Mouse (Mus musculus): ENCODE measurements around the gene Lipc. TPM values are rescaled to one million over a fixed set of nuclear protein-coding genes. Genes with fewer than 3 reads are reported as not detected.

Lipc gene
- polyA plus RNA-seq, 2 experiments = 0.38 TPM; not detected in 1

DNA sequence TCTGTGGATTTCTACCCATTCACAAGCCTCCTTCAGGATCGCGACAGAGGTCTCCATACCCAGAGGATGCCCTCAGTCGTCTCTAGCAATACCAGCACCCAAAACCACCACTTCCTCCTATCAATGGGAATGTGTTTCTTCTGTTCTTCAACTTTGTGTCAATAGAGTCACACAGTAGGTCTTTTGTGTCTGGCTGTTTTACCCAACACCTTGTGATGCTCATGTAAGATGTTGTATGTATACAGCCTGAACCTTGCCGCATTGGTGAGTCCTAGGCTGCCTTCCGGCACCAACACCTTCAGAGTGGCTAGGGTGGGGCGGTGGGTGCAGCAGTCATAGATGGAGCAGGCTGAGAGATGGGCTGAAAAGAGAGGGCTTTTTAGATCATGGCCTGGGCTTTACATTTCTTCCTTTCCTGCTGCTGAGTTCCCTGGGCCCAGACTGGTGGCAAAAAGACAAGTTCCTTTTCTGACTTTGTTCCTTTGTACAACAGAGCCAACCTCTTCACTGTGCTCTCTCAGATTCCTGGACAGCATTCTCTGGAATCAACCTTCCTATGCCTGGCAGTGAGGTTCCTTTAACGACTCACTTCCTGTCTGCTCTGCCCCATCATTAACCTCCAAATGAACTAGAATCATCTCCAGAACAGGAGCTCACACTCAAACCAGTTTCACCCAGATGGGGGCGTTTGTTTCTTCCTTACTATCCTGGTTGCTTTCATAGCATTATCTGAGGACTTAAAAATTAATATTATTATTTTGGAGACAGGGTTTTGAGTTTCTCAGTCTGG lies 110.4 kb downstream of the Lipc start:
- no peak for TF ChIP-seq POLR2A (IDR thresholded peaks at IDR 0.05; ENCODE audit: borderline replicate concordance, extremely low read depth, insufficient read depth, insufficient read length)
- no peaks in the 10 kb centered on the region for H3K36me3 ChIP-seq (ENCODE audit: control insufficient read depth, insufficient read depth, low read length)
- no peaks in the 10 kb centered on the region for H3K27me3 ChIP-seq (ENCODE audit: control insufficient read depth, insufficient read depth, low read length)
- ATAC-seq (ENCODE audit: low FRiP score, low read depth) = no peak
- no peak overlapping the region for H3K4me2 ChIP-seq (replicated peaks; ENCODE audit: low read depth, low read length, severe bottlenecking)
- no peak for DNase-seq (ENCODE audit: low spot score)
- no peak overlapping the region for H3K27ac ChIP-seq (replicated peaks; ENCODE audit: low read depth, low read length)
- peaks cover 5% of the 10 kb centered on the region; the same call in 1 of the 2 replicates for H3K4me1 ChIP-seq (ENCODE audit: control insufficient read depth, insufficient read depth, low read length)
- no peaks in the 10 kb centered on the region for H3K9me3 ChIP-seq (ENCODE audit: control insufficient read depth, low read length)
- WGBS = 76% methylated on average over 8 of the region's 8 CpGs
- H3K9ac ChIP-seq (ENCODE audit: low read depth, low read length, severe bottlenecking) = no peak overlapping the region
- H3K4me3 ChIP-seq (replicated peaks; ENCODE audit: low read length) = no peak overlapping the region

DNA sequence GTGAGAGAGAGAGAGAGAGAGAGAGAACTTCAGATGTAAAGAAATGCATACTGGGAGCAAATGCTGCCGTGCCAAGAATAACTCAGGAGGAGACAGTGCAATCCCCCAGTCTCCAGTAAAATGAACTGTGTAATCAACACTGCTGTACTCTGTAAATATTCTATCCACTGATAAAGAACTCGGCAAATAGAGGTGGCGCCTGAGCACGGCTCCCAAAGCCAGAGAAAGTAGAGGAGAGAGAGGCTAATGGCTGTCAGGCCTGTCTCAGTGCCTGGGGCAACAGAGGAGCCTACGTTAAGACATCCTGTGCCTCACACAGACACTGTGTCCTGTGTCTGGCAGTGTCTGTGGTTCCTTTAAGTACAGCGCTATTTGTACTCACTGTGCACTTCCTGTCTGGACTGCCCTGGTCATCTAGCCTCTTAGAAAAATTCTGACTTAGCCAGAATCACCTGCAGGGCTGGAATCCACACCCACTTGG lies 111.1 kb downstream of the Lipc start:
- no peak for ATAC-seq (ENCODE audit: low FRiP score, low read depth)
- WGBS = 40% methylated on average over 6 of the region's 6 CpGs
- DNase-seq (ENCODE audit: low spot score) = no peak
- Histone ChIP-seq H3K4me2 (replicated peaks; ENCODE audit: low read depth, low read length, severe bottlenecking) (no peak overlapping the region), H3K4me3 (replicated peaks; ENCODE audit: low read length) (no peak overlapping the region), H3K27me3 (ENCODE audit: control insufficient read depth, insufficient read depth, low read length) (no peaks in the 10 kb centered on the region), H3K36me3 (ENCODE audit: control insufficient read depth, insufficient read depth, low read length) (no peaks in the 10 kb centered on the region), H3K9me3 (ENCODE audit: control insufficient read depth, low read length) (no peaks in the 10 kb centered on the region), H3K4me1 (ENCODE audit: control insufficient read depth, insufficient read depth, low read length) (peaks cover 5% of the 10 kb centered on the region; the same call in 1 of the 2 replicates), H3K27ac (replicated peaks; ENCODE audit: low read depth, low read length) (no peak overlapping the region; the same call in 1 of the 2 replicates), H3K9ac (ENCODE audit: low read depth, low read length, severe bottlenecking) (0 out of 2 replicates have a peak overlapping the region, but pooled peaks have one; percentile 12)
- no peak for TF ChIP-seq POLR2A (IDR thresholded peaks at IDR 0.05; ENCODE audit: borderline replicate concordance, extremely low read depth, insufficient read depth, insufficient read length)

DNA sequence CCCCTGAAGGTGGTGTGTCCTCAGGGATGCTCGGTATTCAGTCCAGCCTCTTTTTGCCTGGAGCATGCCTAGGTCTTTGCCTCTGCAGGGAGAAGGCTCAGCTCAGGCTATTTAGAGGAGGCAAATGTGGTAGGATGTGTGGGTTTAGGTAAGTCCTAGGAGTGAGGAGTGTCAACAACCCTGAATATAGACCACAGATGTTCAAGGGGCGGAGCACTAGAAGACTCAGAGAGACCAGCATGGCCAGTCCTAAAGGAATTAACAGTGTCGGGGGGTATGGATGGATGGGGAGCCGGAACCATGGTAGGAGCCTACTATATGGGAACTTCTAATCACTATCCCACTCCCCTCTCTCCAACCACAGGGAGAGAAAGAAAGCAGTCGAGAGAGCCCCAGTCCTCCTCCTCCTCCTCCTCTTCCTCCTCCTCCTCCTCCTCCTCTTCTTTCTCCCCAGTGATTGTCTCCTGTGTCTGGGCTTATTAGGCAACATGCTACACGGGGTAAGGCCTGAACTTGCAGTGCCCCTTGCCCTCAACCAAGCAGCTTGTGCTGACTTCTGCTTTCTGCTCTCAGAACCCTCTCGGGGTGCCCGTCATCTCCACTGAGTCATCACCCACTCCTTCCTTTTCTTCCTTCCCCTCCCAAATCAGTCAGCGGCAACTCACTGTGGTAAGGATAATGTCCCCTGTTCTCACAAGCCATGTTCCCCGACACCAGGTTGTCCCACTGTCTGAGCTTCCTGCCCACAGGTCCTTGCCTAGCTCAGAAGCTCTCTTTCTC lies 113.7 kb downstream of the Lipc start:
- 84% methylated on average over 9 of the region's 10 CpGs for WGBS
- Histone ChIP-seq H3K27me3 (ENCODE audit: control insufficient read depth, insufficient read depth, low read length) (no peaks in the 10 kb centered on the region), H3K4me2 (replicated peaks; ENCODE audit: low read depth, low read length, severe bottlenecking) (no peak overlapping the region), H3K4me1 (ENCODE audit: control insufficient read depth, insufficient read depth, low read length) (peaks cover 5% of the 10 kb centered on the region; the same call in 1 of the 2 replicates), H3K27ac (replicated peaks; ENCODE audit: low read depth, low read length) (no peak overlapping the region), H3K4me3 (replicated peaks; ENCODE audit: low read length) (no peak overlapping the region), H3K9ac (ENCODE audit: low read depth, low read length, severe bottlenecking) (no peak overlapping the region), H3K9me3 (ENCODE audit: control insufficient read depth, low read length) (no peaks in the 10 kb centered on the region), H3K36me3 (ENCODE audit: control insufficient read depth, insufficient read depth, low read length) (no peaks in the 10 kb centered on the region)
- DNase-seq (ENCODE audit: low spot score) (no peak), ATAC-seq (ENCODE audit: low FRiP score, low read depth) (no peak)
- no peak for TF ChIP-seq POLR2A (IDR thresholded peaks at IDR 0.05; ENCODE audit: borderline replicate concordance, extremely low read depth, insufficient read depth, insufficient read length)

DNA sequence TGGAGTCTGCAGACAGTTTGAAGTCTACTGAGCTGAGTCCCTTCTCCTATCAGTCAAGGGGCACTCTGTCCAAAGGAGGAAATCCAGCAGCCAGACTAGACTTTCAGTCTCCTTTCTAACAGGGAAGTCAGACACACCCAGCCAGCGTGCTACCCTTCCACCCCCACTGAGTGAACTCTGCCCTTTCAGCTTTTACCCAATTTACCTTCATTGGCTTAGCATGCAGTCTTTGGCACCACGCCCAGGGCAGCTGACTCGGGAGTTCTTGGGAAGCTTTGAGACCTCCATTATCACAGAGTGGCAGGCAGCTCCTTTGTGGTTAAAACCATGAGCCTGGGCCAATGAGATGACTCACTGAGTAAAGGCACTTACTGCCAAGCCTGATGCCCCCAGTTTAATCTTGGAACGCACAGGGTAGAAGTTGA lies 117.3 kb downstream of the Lipc start:
- DNase-seq (ENCODE audit: low spot score) (no peak), ATAC-seq (ENCODE audit: low FRiP score, low read depth) (no peak)
- no peaks in the 10 kb centered on the region for H3K4me1 ChIP-seq (ENCODE audit: control insufficient read depth, insufficient read depth, low read length)
- no peaks in the 10 kb centered on the region for H3K36me3 ChIP-seq (ENCODE audit: control insufficient read depth, insufficient read depth, low read length)
- H3K4me2 ChIP-seq (replicated peaks; ENCODE audit: low read depth, low read length, severe bottlenecking) = no peak overlapping the region
- H3K27ac ChIP-seq (replicated peaks; ENCODE audit: low read depth, low read length) = no peak overlapping the region
- no peaks in the 10 kb centered on the region for H3K9me3 ChIP-seq (ENCODE audit: control insufficient read depth, low read length)
- TF ChIP-seq POLR2A (IDR thresholded peaks at IDR 0.05; ENCODE audit: borderline replicate concordance, extremely low read depth, insufficient read depth, insufficient read length) = no peak
- H3K4me3 ChIP-seq (replicated peaks; ENCODE audit: low read length) = no peak overlapping the region
- no peaks in the 10 kb centered on the region for H3K27me3 ChIP-seq (ENCODE audit: control insufficient read depth, insufficient read depth, low read length)
- H3K9ac ChIP-seq (ENCODE audit: low read depth, low read length, severe bottlenecking) = no peak overlapping the region
- WGBS = 28% methylated on average over 4 of the region's 4 CpGs

DNA sequence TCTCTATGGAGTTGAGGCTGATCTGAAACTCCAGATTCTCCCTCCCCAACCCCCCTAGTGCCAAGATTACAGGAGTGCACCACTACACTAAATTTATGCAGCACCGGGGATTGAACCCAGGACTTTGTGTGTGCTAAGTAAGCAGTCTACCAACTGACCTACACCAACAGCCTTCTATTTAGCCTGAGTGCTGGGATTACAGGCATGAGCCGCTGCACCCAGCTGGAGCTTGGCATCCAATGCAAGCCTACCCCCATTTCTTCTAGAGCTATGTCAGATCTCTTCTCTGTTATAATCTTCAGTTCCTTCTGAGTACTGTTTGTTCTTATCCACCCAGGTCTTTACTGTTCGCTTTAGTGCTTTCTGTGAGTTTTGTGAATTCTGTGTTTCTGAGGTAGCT lies 117.8 kb downstream of the Lipc start:
- no peak for DNase-seq (ENCODE audit: low spot score)
- Histone ChIP-seq H3K4me2 (replicated peaks; ENCODE audit: low read depth, low read length, severe bottlenecking) (no peak overlapping the region), H3K9me3 (ENCODE audit: control insufficient read depth, low read length) (no peaks in the 10 kb centered on the region), H3K27me3 (ENCODE audit: control insufficient read depth, insufficient read depth, low read length) (no peaks in the 10 kb centered on the region), H3K27ac (replicated peaks; ENCODE audit: low read depth, low read length) (no peak overlapping the region), H3K4me1 (ENCODE audit: control insufficient read depth, insufficient read depth, low read length) (no peaks in the 10 kb centered on the region), H3K36me3 (ENCODE audit: control insufficient read depth, insufficient read depth, low read length) (no peaks in the 10 kb centered on the region), H3K4me3 (replicated peaks; ENCODE audit: low read length) (no peak overlapping the region), H3K9ac (ENCODE audit: low read depth, low read length, severe bottlenecking) (no peak overlapping the region)
- ATAC-seq (ENCODE audit: low FRiP score, low read depth) = no peak
- TF ChIP-seq POLR2A (IDR thresholded peaks at IDR 0.05; ENCODE audit: borderline replicate concordance, extremely low read depth, insufficient read depth, insufficient read length) = no peak
- 90% methylated on average over 3 of the region's 3 CpGs for WGBS

All from limb, embryonic 14.5 days (tissue).